Mouse (Mus musculus): ENCODE measurements around the gene Flna. TPM values are rescaled to one million over a fixed set of nuclear protein-coding genes. Genes with fewer than 3 reads are reported as not detected.

Flna gene
- total RNA-seq (2014; rRNA removed; ENCODE audit: low replicate concordance) = 374 and 672 TPM in 2 replicates
- 58.0 and 67.4 TPM in 2 replicates for polyA plus RNA-seq (2015; fragmentation: Nextera tagmentation; extraction: Ambion mirVana)

- ATAC-seq (ENCODE audit: insufficient read depth, low read depth) (no peak), DNase-seq (ENCODE audit: low spot score) (peak; percentile 55)
- peak within 1 kb of the TSS; percentile 58 for H3K9ac ChIP-seq (replicated peaks; ENCODE audit: low read depth, low read length)
- H3K27me3 ChIP-seq (ENCODE audit: control insufficient read depth, insufficient read depth, low read length) = no peaks in the 10 kb centered on the region
- peak within 1 kb of the TSS; percentile 79 for H3K27ac ChIP-seq (ENCODE audit: low read depth)
- H3K4me2 ChIP-seq (ENCODE audit: low read depth, low read length) = peak within 1 kb of the TSS; percentile 71
- H3K9me3 ChIP-seq (replicated peaks; ENCODE audit: control insufficient read depth, low read length) = no peaks in the 10 kb centered on the region
- no peaks in the 10 kb centered on the region for H3K36me3 ChIP-seq (replicated peaks; ENCODE audit: control insufficient read depth, insufficient read depth, low read length)
- TF ChIP-seq EP300 (IDR thresholded peaks at IDR 0.05; ENCODE audit: low read depth) = no peak
- TF ChIP-seq CTCF (IDR thresholded peaks at IDR 0.05; ENCODE audit: low read depth) = peak; percentile 40
- H3K4me1 ChIP-seq (ENCODE audit: control insufficient read depth, insufficient read depth) = no peaks in the 10 kb centered on the region
- peak within 1 kb of the TSS; percentile 50 for H3K4me3 ChIP-seq (ENCODE audit: low read depth, low read length)
- WGBS = 24% methylated on average over 38 of the region's 38 CpGs
Measured at GRCm38 (mm10) chrX:74249615-74250014, at the start of gene Flna. TSS of gene Flna (minus strand) at chrX:74249820.

- Histone ChIP-seq H3K27ac (ENCODE audit: low read depth) (no peak overlapping the region), H3K4me1 (ENCODE audit: control insufficient read depth, insufficient read depth) (no peaks in the 10 kb centered on the region), H3K36me3 (replicated peaks; ENCODE audit: control insufficient read depth, insufficient read depth, low read length) (peaks cover 26% of the 10 kb centered on the region), H3K27me3 (ENCODE audit: control insufficient read depth, insufficient read depth, low read length) (no peaks in the 10 kb centered on the region), H3K4me2 (ENCODE audit: low read depth, low read length) (no peak overlapping the region), H3K9ac (replicated peaks; ENCODE audit: low read depth, low read length) (no peak overlapping the region), H3K9me3 (replicated peaks; ENCODE audit: control insufficient read depth, low read length) (no peaks in the 10 kb centered on the region), H3K4me3 (ENCODE audit: low read depth, low read length) (no peak overlapping the region)
- DNase-seq (ENCODE audit: low spot score) = no peak
- no peak for TF ChIP-seq CTCF (IDR thresholded peaks at IDR 0.05; ENCODE audit: low read depth)
- no peak for TF ChIP-seq EP300 (IDR thresholded peaks at IDR 0.05; ENCODE audit: low read depth)
- 78% methylated on average over 1 of the region's 1 CpGs for WGBS
- ATAC-seq (ENCODE audit: insufficient read depth, low read depth) = no peak
Measured at GRCm38 (mm10) chrX:74298348-74298747, 48.7 kb upstream of the Flna start.

DNA sequence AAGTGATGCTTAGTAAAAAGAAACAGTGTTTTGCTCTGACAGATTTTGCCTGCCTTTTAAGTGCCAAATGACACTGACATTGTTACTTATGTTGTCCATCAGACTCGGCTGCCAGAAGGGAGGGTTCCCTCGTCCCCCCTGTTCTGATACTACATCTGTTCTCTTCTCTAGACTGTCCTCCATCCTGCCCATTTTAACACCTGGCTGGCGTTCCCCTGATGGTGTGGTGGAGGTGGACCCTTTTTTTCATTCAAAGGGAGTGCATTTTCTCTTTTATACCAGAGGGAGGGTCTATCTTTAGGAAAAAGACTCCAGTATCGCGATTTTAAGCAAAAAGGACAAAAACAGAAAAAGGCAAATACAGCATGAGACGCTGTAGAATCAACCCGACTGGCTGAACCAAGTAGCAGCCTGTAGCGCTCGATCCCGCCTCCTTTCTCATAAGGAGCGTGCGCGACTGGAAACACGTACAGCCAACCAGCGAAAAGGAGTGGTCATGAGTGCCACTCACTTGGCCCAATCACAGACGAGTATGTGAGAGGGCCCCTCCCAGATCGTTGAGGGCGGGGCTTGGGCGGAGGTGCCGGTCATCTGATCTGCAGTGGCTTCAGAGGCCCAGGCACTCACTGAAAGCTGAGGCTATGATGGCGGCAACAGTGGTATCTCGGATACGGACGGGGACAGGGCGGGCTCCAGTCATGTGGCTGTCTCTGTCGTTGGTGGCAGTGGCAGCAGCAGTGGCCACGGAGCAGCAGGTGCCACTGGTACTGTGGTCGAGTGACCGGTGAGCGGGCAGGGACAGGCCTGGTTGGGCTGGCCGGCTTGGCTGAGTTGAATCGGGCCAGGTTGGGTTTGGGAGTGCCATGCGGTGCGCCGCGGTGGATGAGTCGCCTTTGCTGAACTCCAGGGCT lies 47.2 kb upstream of the Flna start, which contains the start of gene Atp6ap1:
TSS of gene Atp6ap1 (plus strand) at position 560 of the 911 bp plus-strand sequence.
- H3K27me3 ChIP-seq (ENCODE audit: control insufficient read depth, insufficient read depth, low read length) = no peaks in the 10 kb centered on the region
- H3K4me1 ChIP-seq (ENCODE audit: control insufficient read depth, insufficient read depth) = no peaks in the 10 kb centered on the region
- H3K9me3 ChIP-seq (replicated peaks; ENCODE audit: control insufficient read depth, low read length) = no peaks in the 10 kb centered on the region
- 9% methylated on average over 37 of the region's 37 CpGs for WGBS
- peak within 1 kb of the TSS; percentile 69 for H3K4me2 ChIP-seq (ENCODE audit: low read depth, low read length)
- peak within 1 kb of the TSS; percentile 75 for H3K27ac ChIP-seq (ENCODE audit: low read depth)
- peak; percentile 98 for ATAC-seq (ENCODE audit: insufficient read depth, low read depth)
- H3K36me3 ChIP-seq (replicated peaks; ENCODE audit: control insufficient read depth, insufficient read depth, low read length) = peaks cover 16% of the 10 kb centered on the region
- no peak for TF ChIP-seq EP300 (IDR thresholded peaks at IDR 0.05; ENCODE audit: low read depth)
- no peak for TF ChIP-seq CTCF (IDR thresholded peaks at IDR 0.05; ENCODE audit: low read depth)
- DNase-seq (ENCODE audit: low spot score) = peak; percentile 85
- H3K4me3 ChIP-seq (ENCODE audit: low read depth, low read length) = peak within 1 kb of the TSS; percentile 70
- peak within 1 kb of the TSS; percentile 72 for H3K9ac ChIP-seq (replicated peaks; ENCODE audit: low read depth, low read length)

- H3K4me2 ChIP-seq (ENCODE audit: low read depth, low read length) = no peak overlapping the region
- ATAC-seq (ENCODE audit: insufficient read depth, low read depth) (no peak), DNase-seq (ENCODE audit: low spot score) (no peak)
- H3K4me1 ChIP-seq (ENCODE audit: control insufficient read depth, insufficient read depth) = no peaks in the 10 kb centered on the region
- no peak overlapping the region for H3K9ac ChIP-seq (replicated peaks; ENCODE audit: low read depth, low read length)
- no peaks in the 10 kb centered on the region for H3K27me3 ChIP-seq (ENCODE audit: control insufficient read depth, insufficient read depth, low read length)
- H3K4me3 ChIP-seq (ENCODE audit: low read depth, low read length) = no peak overlapping the region
- WGBS = 66% methylated on average over 4 of the region's 4 CpGs
- no peak overlapping the region for H3K27ac ChIP-seq (ENCODE audit: low read depth)
- H3K36me3 ChIP-seq (replicated peaks; ENCODE audit: control insufficient read depth, insufficient read depth, low read length) = no peaks in the 10 kb centered on the region
- TF ChIP-seq CTCF (IDR thresholded peaks at IDR 0.05; ENCODE audit: low read depth) (no peak), EP300 (IDR thresholded peaks at IDR 0.05; ENCODE audit: low read depth) (no peak)
- H3K9me3 ChIP-seq (replicated peaks; ENCODE audit: control insufficient read depth, low read length) = no peaks in the 10 kb centered on the region
Measured at GRCm38 (mm10) chrX:74293431-74293830, 43.8 kb upstream of the Flna start.

GRCm38 (mm10) chrX:74283092-74283437 lies 33.4 kb upstream of the Flna start:
- no peak for DNase-seq (ENCODE audit: low spot score)
- Histone ChIP-seq H3K4me1 (ENCODE audit: control insufficient read depth, insufficient read depth) (0 out of 2 replicates have a peak, but pooled peaks cover 3% of the 10 kb centered on the region), H3K27me3 (ENCODE audit: control insufficient read depth, insufficient read depth, low read length) (no peaks in the 10 kb centered on the region), H3K27ac (ENCODE audit: low read depth) (peak overlapping the region; percentile 95), H3K36me3 (replicated peaks; ENCODE audit: control insufficient read depth, insufficient read depth, low read length) (no peaks in the 10 kb centered on the region), H3K9me3 (replicated peaks; ENCODE audit: control insufficient read depth, low read length) (no peaks in the 10 kb centered on the region), H3K4me2 (ENCODE audit: low read depth, low read length) (peak overlapping the region; percentile 69), H3K9ac (replicated peaks; ENCODE audit: low read depth, low read length) (peak overlapping the region; percentile 70), H3K4me3 (ENCODE audit: low read depth, low read length) (peak overlapping the region; percentile 66)
- 17% methylated on average over 5 of the region's 5 CpGs for WGBS
- ATAC-seq (ENCODE audit: insufficient read depth, low read depth) = 0 out of 2 replicates have a peak, but pooled peaks have one; percentile 5
- no peak for TF ChIP-seq CTCF (IDR thresholded peaks at IDR 0.05; ENCODE audit: low read depth)
- no peak; the same call in 1 of the 2 replicates for TF ChIP-seq EP300 (IDR thresholded peaks at IDR 0.05; ENCODE audit: low read depth)

Measured in heart, postnatal 0 days (tissue).